Mouse (Mus musculus) urinary bladder, postnatal 10 days (tissue): ENCODE measurements around the gene Nudt16.
"Not testable (repeated sequence)": the region's sequence is repeated elsewhere in the genome, so short reads cannot be mapped to it uniquely, and the experiment has no call there.

Experiments used
- DNase-seq: peaks from one replicate; pipeline ENCODE4 v3.0.0; 2022; ENCODE audit warnings: low spot score

Nudt16 gene

DNA sequence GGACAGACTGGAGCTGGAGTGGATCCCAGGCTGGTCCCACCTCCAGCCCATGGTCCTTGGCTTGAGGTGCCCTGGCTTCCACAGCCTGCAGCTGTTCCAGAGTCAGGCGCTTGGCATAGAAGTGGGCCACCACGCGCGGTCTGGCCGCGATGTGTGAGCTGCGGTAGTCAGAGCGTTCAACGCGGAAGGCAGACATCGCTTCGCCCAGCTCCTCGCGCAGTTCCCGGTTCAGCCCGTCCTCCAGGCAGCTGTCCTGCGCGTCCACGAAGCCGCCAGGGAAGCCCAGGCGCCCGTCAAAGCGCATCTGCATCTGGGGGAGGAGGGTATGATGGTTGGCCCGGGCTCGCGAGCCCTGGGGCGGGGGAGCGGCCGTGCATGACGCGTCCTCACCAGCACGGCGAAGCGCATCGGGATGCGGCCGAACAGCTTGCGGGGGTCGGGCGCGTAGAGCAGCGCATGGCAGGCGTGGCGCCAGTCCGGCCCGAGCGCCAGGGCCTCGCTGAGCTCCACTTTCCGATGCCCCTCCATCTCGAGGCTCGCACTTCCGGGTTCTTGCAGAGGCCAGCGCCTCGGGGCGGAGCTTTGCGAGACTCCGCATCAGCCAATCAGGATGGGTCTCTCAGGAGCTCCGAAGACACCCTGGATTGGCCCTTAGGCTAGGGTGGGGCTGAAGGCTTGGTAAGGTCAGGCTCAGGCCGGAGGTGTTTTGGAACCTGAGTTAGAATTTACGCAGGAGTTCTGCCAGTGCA is at the start of gene Nudt16:
Gene Nudt16, minus strand, starts transcription at position 572 of the 749 bp plus-strand sequence.
- peak; percentile 41 for DNase-seq

DNA sequence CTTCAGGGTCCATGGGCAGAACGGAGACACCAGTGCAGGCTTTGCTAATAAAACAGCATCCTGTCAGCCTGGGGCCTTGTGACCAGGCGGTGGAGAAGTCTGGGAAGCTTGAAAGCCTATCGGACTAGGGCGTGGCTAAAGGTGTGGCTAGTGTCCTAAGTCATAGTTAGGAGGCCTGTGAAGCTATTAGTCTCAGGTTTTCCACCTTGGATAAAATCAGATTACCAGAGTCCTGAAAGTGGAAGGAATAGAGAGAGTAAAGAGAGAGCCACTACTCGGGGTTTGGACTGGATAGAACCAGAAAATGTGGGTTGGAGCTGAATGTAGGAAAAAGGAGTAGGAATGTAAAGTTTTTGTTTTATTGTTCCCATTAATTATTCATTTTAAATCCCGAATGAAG is 13.4 kb upstream of the Nudt16 start, which contains the start of gene 1700080E11Rik:
Gene 1700080E11Rik, minus strand, starts transcription at position 101 of the 400 bp plus-strand sequence.
- no peak for DNase-seq

DNA sequence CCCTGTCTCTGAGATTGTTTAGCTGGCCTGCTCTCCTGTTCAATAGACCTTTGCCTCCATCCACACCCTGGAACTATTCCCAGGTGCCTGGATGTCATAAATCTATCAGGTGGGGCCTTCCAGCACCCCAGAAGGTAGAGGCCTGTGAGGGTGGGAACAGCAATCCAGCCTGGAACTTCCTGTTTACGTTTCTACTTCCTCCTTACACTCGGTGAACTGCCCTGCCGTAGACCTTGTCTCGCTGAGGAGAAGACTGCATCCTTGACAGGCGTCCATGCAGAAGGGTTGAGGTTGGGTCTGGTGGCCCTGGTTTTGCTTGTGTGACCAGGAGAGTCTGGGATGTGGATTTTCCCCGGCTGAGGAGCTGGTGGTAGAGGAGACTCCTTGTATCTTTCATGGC is 7.6 kb upstream of the Nudt16 start:
- no peak for DNase-seq

DNA sequence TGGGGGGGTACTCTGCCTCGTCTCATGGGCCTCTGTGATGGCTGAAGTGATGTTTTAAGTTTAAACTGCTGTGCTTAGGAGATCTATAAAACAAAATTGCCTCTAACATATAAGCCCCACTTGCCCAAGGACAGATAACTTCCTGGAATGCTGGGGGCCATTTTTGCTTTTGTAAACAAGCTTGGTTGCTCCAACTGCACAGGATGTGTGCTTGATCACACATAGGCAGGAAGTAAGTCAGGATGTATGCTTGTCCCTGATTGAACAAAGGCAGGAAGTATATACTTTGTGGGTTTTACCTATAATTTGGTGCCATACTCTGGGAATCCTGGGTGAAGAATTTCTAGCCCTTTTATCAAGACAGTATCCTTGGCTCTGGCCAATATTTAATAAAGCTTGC is 4.8 kb upstream of the Nudt16 start:
- DNase-seq = no peak

DNA sequence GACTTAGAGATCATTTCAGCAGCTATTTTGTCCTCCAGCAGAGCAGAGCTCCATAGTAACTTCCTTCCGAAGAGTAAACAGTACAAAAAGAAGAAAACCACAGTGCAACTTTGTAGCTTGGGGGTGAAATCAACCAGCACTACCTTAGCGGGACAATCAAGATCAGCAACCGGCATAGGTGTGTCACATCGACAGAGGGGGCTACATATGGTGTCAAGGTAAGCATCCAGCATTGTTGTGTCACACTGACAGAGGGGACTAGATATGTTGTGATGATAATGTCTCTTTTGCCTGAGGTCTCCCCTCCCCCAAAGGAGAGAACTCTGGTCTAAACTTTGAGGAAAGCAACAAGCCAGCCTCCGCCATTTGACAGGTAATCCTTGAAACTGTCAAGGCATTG is 2.9 kb upstream of the Nudt16 start:
- DNase-seq = no peak

DNA sequence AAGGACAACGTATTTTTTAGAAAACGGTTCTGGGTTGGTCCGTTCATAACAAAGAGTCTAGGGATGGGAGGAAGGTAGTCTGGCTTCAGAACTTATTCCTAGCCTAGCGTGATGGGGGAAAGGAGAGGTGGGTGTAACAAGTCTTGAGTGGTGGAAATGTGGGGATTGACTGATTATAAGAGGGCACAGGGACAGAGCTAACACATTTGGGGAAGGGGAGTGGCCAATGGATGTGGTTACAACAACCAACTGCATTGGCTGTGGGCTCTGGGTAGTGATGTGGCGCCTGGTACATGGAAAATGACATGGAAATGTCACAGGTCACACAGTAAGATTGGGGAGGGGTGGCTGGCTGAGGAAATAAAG is 361 bp upstream of the Nudt16 start:
- no peak for DNase-seq

DNA sequence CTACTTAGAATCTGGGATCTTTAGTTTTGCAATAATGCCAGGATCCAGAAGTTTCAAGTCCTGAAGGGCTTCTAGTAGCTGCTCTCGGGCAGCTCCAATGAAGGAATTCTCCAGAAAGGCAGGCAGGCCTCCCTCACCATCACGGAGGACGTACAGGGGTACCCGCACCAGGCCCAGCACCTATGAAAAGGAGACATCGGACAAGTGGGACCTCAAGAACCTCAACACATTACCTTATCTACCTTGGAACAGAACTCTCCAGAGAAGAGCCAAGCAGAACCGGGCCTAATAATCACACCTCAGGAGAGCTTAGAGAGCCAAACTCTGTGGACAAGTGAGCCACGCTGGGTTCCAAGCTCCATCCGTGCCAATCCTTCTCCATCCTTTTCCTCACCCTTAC is 1.3 kb downstream of the Nudt16 start:
- DNase-seq = no peak

DNA sequence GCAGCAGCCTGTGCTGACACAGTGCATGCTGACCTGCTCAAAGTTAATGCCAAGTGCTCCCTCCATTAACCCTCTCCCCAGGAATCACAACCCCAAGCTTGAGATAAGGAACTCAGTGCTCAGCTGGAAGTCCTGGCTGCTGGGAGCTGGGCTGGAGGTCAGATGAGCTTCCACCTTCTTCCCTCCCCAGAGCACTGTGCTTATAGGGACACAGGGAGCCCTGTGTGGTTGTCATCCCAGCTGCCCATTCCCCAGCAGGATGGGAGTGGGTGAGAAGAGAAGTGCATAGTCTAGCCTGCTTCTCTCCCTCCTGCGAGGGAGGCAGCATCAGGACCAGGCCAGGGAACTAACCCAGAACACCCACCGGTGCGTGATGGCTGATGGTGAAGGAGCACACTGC is 6.4 kb downstream of the Nudt16 start:
- not testable (repeated sequence) for DNase-seq

DNA sequence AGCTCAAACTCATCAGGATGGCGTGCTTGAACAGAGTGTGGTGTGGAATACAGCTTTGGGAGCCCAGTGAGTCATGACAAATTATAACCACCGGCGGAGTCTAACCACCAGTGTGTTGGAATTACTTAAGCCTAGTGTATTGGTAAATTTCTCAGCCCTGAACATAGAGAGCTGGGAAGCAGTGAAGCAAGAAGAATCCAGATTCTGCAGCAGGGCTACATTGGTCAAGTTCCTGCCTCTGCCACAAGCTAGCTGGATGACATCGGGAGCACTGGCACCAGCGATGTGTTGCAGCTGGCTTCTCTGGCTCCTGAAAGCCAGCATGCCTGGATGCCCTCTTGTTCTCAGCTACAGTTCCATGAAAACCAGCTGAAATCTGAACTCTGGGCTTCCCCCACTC is 27.7 kb downstream of the Nudt16 start:
- no peak for DNase-seq

DNA sequence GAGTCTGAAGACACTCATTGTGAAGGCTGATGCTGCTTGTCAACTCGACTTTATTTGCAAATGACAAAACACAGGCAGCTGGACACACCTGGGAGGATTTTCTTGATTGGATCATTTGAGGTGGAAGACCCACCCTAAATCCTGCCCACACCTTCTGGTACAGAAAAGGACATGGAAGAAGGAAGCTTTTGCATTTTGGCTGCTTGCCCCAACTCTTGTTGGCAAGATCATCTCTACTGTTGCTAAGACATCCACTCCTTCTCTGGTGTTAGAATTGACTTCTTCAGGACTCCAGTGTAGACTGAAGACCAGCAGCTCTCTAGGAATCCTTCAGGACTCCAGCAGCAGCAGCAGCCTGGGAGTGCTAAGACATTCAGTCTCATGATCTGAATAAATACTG is 29.7 kb downstream of the Nudt16 start:
- DNase-seq = no peak

DNA sequence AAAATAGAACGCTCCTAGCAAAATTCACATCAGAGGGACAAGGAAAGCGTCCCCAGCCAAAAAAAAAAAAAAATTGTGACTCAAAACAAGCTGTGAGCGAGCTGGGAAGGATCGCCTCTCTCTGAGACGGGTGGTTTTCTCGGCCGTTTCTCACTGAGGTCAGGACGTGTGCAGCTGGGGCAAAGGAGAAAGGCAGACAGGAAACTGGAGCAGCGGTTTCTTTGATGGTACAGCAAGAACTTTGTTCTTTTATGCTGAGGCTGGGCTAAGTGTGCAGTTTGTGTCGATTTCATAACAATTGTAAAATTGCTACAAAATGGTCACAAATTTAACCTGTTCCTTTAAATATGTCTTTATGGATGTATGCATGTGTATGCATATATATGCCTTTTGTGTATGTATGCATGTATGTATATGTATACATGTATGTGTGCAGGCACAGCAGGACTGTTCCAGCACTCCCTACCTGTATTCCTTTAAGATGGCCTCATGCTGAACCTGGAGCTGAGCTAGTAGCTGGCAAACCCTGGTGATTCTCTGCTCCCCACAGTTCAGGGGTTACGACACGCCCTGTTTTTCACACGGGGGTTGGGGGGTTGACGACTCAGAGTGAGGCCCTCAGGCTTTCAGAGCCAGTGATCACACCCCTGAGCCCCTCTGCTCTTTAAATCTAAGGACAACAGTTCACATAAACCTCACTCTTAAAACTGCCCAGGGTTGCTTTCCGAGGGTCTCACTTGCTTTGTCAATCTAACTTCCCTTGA is 30.6 kb downstream of the Nudt16 start:
- no peak for DNase-seq

DNA sequence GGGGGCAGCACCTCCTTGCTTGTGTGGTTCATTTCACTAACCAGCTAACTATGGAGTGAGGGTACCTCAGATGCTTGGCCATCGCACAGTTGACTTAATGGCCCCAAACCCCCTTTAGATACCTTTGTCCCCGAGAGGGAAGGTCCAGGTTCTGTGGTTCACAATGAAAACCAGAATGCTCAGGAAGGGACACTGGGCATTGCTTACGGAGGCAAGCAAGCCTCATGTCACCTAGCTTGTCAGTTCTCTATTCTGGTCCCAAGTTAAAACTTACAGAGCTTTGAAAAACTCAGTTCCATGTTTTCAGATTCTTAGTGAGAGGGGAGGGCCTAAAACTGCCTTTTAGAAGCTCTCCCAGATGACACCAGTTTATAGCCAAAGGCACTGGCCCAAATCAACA is 51.4 kb downstream of the Nudt16 start:
- DNase-seq = no peak
